ENCODE assay signal across 7 mouse cellular contexts in the genomic region with DNA sequence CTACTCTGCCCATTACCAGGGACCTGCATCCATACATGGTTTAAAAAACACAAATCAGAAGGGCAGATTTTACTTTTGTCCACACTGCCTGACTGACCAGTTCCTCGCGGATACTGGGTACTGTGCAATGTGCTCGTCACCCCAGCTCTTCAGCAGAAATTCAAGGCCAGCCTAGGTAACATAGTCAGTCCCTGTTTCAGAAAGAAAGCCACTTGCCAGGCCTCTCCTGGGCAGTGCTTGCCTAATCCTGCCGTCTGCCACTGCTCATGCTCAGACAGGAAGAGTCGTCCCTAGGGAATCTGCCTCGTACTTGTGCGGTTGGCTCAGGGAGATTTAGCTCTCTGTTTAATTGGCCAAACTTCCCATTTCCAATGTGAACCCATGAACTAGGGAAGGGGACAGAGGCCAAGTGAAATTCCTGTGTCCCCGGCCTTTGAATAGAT. TPM values are rescaled to one million over a fixed set of nuclear protein-coding genes. Genes with fewer than 3 reads are reported as not detected.
A peak's percentile ranks its signal among the peaks of the same experiment; 100 is the strongest.
DNase-seq lines count a peak whose midpoint lies in the region; ATAC-seq and TF ChIP-seq lines count a peak whose summit lies in the region.

No protein-coding gene starts in this region.

- ATAC-seq in heart, postnatal 0 days (ENCODE audit: insufficient read depth, low read depth): peak; percentile 39
- ATAC-seq in lung, postnatal 0 days: peak; percentile 35
- no peak for ATAC-seq in megakaryocyte-erythroid progenitor cell, adult 5-6 weeks (replicated peaks; ENCODE audit: low FRiP score, low TSS enrichment, poor library complexity, severe bottlenecking)

- H3K4me2 ChIP-seq in heart, postnatal 0 days (ENCODE audit: low read depth, low read length): no peak overlapping the region
- no peak overlapping the region for H3K4me2 ChIP-seq in lung, postnatal 0 days (replicated peaks; ENCODE audit: low read depth, low read length)

- H3K4me3 ChIP-seq in lung, adult 2 months (replicated peaks; ENCODE audit: extremely low read depth, low read depth, low read length): no peak overlapping the region
- H3K4me3 ChIP-seq in brown adipose tissue, adult 24 weeks (ENCODE audit: insufficient read depth, low read depth, low read length): no peak overlapping the region
- no peak overlapping the region for H3K4me3 ChIP-seq in heart, postnatal 0 days (ENCODE audit: low read depth, low read length)
- H3K4me3 ChIP-seq in lung, postnatal 0 days (ENCODE audit: low read depth, low read length): no peak overlapping the region

- no peaks in the 10 kb centered on the region for H3K9me3 ChIP-seq in heart, postnatal 0 days (replicated peaks; ENCODE audit: control insufficient read depth, low read length)
- H3K9me3 ChIP-seq in lung, postnatal 0 days (ENCODE audit: low read length): no peaks in the 10 kb centered on the region

- H3K4me1 ChIP-seq in lung, adult 2 months (ENCODE audit: control insufficient read depth, insufficient read depth, low read length): peaks cover 21% of the 10 kb centered on the region
- H3K4me1 ChIP-seq in brown adipose tissue, adult 24 weeks (ENCODE audit: control insufficient read depth, insufficient read depth, insufficient read length, low read length): peaks cover 44% of the 10 kb centered on the region
- H3K4me1 ChIP-seq in heart, postnatal 0 days (ENCODE audit: control insufficient read depth, insufficient read depth): peaks cover 8% of the 10 kb centered on the region; the same call in 1 of the 2 replicates
- H3K4me1 ChIP-seq in lung, postnatal 0 days (ENCODE audit: insufficient read depth, low read depth, low read length): peaks cover 8% of the 10 kb centered on the region; the same call in 1 of the 2 replicates

- no peak for TF ChIP-seq CTCF in lung, adult 2 months (IDR thresholded peaks at IDR 0.05; ENCODE audit: insufficient read depth, low read length)
- no peak for TF ChIP-seq CTCF in heart, postnatal 0 days (IDR thresholded peaks at IDR 0.05; ENCODE audit: low read depth)
- no peak; the same call in 1 of the 2 replicates for TF ChIP-seq CTCF in lung, postnatal 0 days (IDR thresholded peaks at IDR 0.05)

- TF ChIP-seq EP300 in heart, postnatal 0 days (IDR thresholded peaks at IDR 0.05; ENCODE audit: low read depth): peak; percentile 68; the same call in 1 of the 2 replicates
- no peak for TF ChIP-seq EP300 in lung, postnatal 0 days (IDR thresholded peaks at IDR 0.05)

- 49% methylated on average over 8 of the region's 8 CpGs for WGBS in lung, adult 2 months
- WGBS in heart, postnatal 0 days: 66% methylated on average over 8 of the region's 8 CpGs
- 59% methylated on average over 8 of the region's 8 CpGs for WGBS in lung, postnatal 0 days

- no peak overlapping the region for H3K9ac ChIP-seq in heart, postnatal 0 days (replicated peaks; ENCODE audit: low read depth, low read length)
- H3K9ac ChIP-seq in lung, postnatal 0 days (replicated peaks; ENCODE audit: low read depth): no peak overlapping the region

- no peaks in the 10 kb centered on the region for H3K27me3 ChIP-seq in heart, postnatal 0 days (ENCODE audit: control insufficient read depth, insufficient read depth, low read length)
- no peaks in the 10 kb centered on the region for H3K27me3 ChIP-seq in lung, postnatal 0 days (replicated peaks; ENCODE audit: insufficient read depth, low read length)

- TF ChIP-seq POLR2A in lung, adult 2 months (IDR thresholded peaks at IDR 0.05; ENCODE audit: borderline replicate concordance, extremely low read depth, low read depth, low read length): no peak

- DNase-seq in lung, adult 18-20 months: peak; percentile 42
- no peak for DNase-seq in lung, adult 2 months
- DNase-seq in heart, postnatal 0 days (ENCODE audit: low spot score): peak; percentile 59
- peak; percentile 42 for DNase-seq in lung, postnatal 0 days (ENCODE audit: low spot score)
- no peak for DNase-seq in thymus, postnatal 14 days

- peak overlapping the region; percentile 94 for H3K27ac ChIP-seq in brown adipose tissue, adult 24 weeks (replicated peaks; ENCODE audit: low read depth, low read length)
- peak overlapping the region; percentile 76 for H3K27ac ChIP-seq in heart, postnatal 0 days (ENCODE audit: low read depth)
- H3K27ac ChIP-seq in lung, postnatal 0 days (ENCODE audit: low read length): peak overlapping the region; percentile 62

- H3K36me3 ChIP-seq in heart, postnatal 0 days (replicated peaks; ENCODE audit: control insufficient read depth, insufficient read depth, low read length): no peaks in the 10 kb centered on the region
- no peaks in the 10 kb centered on the region for H3K36me3 ChIP-seq in lung, postnatal 0 days (ENCODE audit: insufficient read depth, low read length)

RNA-seq across cellular contexts. Expression of a gene that starts 30.0 kb away (rescaled TPM):
- polyA plus RNA-seq in lung, adult 2 months (2012; rRNA removed): 1.0 and 1.3 TPM in 2 replicates
- polyA plus RNA-seq in brown adipose tissue, adult 24 weeks (2012; ENCODE audit: insufficient read depth, insufficient read length, missing spikeins): not detected in 2 replicates
- total RNA-seq in heart, postnatal 0 days (2014; rRNA removed; ENCODE audit: low replicate concordance): 1.3 TPM in 1 of 2 replicates, not detected in the other
- polyA plus RNA-seq in heart, postnatal 0 days (2015; fragmentation: Nextera tagmentation; extraction: Ambion mirVana): 0.04 TPM in 1 of 2 replicates, not detected in the other
- polyA plus RNA-seq in lung, postnatal 0 days (2015; fragmentation: Nextera tagmentation; extraction: Ambion mirVana): 0.04 TPM in 1 of 2 replicates, not detected in the other
- not detected in 2 replicates for total RNA-seq in megakaryocyte-erythroid progenitor cell, adult 5-6 weeks (2014; fragmentation: Nextera tagmentation)
- not detected in 2 replicates for total RNA-seq in megakaryocyte-erythroid progenitor cell, adult 5-6 weeks (2017)

RNA-seq across cellular contexts. Expression of a gene that starts 43.2 kb away (rescaled TPM):
- not detected in 2 replicates for polyA plus RNA-seq in lung, adult 2 months (2012; rRNA removed)
- not detected in 2 replicates for polyA plus RNA-seq in brown adipose tissue, adult 24 weeks (2012; ENCODE audit: insufficient read depth, insufficient read length, missing spikeins)
- total RNA-seq in heart, postnatal 0 days (2014; rRNA removed; ENCODE audit: low replicate concordance): not detected in 2 replicates
- not detected in 2 replicates for polyA plus RNA-seq in heart, postnatal 0 days (2015; fragmentation: Nextera tagmentation; extraction: Ambion mirVana)
- not detected in 2 replicates for polyA plus RNA-seq in lung, postnatal 0 days (2015; fragmentation: Nextera tagmentation; extraction: Ambion mirVana)
- not detected in 2 replicates for total RNA-seq in megakaryocyte-erythroid progenitor cell, adult 5-6 weeks (2014; fragmentation: Nextera tagmentation)
- total RNA-seq in megakaryocyte-erythroid progenitor cell, adult 5-6 weeks (2017): not detected in 2 replicates

RNA-seq across cellular contexts. Expression of a gene that starts 48.2 kb away (rescaled TPM):
- polyA plus RNA-seq in lung, adult 2 months (2012; rRNA removed): 12.6 and 13.4 TPM in 2 replicates
- 2.0 and 3.7 TPM in 2 replicates for polyA plus RNA-seq in brown adipose tissue, adult 24 weeks (2012; ENCODE audit: insufficient read depth, insufficient read length, missing spikeins)
- total RNA-seq in heart, postnatal 0 days (2014; rRNA removed; ENCODE audit: low replicate concordance): 17.8 and 25.8 TPM in 2 replicates
- polyA plus RNA-seq in heart, postnatal 0 days (2015; fragmentation: Nextera tagmentation; extraction: Ambion mirVana): 13.3 and 13.5 TPM in 2 replicates
- polyA plus RNA-seq in lung, postnatal 0 days (2015; fragmentation: Nextera tagmentation; extraction: Ambion mirVana): 8.3 and 10.4 TPM in 2 replicates
- total RNA-seq in megakaryocyte-erythroid progenitor cell, adult 5-6 weeks (2014; fragmentation: Nextera tagmentation): 0.49 and 1.8 TPM in 2 replicates
- total RNA-seq in megakaryocyte-erythroid progenitor cell, adult 5-6 weeks (2017): 2.3 and 3.7 TPM in 2 replicates

RNA-seq across cellular contexts. Expression of a gene that starts 48.3 kb away (rescaled TPM):
- 1.3 and 2.5 TPM in 2 replicates for polyA plus RNA-seq in lung, adult 2 months (2012; rRNA removed)
- polyA plus RNA-seq in brown adipose tissue, adult 24 weeks (2012; ENCODE audit: insufficient read depth, insufficient read length, missing spikeins): 0.48 and 1.0 TPM in 2 replicates
- total RNA-seq in heart, postnatal 0 days (2014; rRNA removed; ENCODE audit: low replicate concordance): 1.2 and 1.5 TPM in 2 replicates
- 3.4 and 4.8 TPM in 2 replicates for polyA plus RNA-seq in heart, postnatal 0 days (2015; fragmentation: Nextera tagmentation; extraction: Ambion mirVana)
- 4.5 and 6.7 TPM in 2 replicates for polyA plus RNA-seq in lung, postnatal 0 days (2015; fragmentation: Nextera tagmentation; extraction: Ambion mirVana)
- 12.6 and 25.6 TPM in 2 replicates for total RNA-seq in megakaryocyte-erythroid progenitor cell, adult 5-6 weeks (2014; fragmentation: Nextera tagmentation)
- total RNA-seq in megakaryocyte-erythroid progenitor cell, adult 5-6 weeks (2017): 18.9 and 19.9 TPM in 2 replicates

Comparison
In these comparisons a context has a peak if more than half of its experiments do, and no peak if none do; other contexts are left out.
1. DNase-seq: peak in lung, adult 18-20 months (2 of 2), heart, postnatal 0 days (single experiment) and lung, postnatal 0 days (single experiment); none in lung, adult 2 months (single experiment) and thymus, postnatal 14 days (single experiment).
2. Peak in every context shown above with its lines, with median percentiles within 50 percentile points of each other: H3K27ac ChIP-seq.